Mouse (Mus musculus): ENCODE measurements at regions not wholly inside any gene's neighbourhood (a gene's known extent, or its start where the extent isn't known, plus 50 kb on each side); places are given as distances from the start of the nearest gene placed in this dataset.

DNA sequence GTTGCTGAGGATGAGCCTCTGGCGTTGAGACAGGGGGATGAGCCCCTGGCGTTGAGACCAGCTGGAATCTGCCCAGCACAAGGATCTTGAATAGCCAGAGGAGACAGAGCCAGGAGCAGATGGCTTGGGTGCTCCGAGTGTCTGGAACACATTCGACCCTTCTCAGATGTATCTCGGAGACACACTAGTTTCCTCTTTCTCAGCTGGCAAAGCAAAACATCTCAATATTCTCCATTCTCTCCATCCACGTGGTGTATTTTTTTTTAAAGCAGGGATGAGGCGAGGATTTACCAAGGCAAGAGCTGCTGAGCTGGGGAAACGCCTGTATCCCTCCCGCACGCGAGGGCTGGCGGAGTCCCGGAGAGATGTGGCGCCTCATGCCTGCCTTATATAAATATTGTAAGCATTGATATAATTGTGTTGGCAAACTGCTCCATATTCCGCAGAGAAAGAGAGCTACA is 109.7 kb upstream of the Ubl3 start:
- no peak for TF ChIP-seq GATA4 (IDR thresholded peaks at IDR 0.05; ENCODE audit: insufficient replicate concordance, low read length)

DNA sequence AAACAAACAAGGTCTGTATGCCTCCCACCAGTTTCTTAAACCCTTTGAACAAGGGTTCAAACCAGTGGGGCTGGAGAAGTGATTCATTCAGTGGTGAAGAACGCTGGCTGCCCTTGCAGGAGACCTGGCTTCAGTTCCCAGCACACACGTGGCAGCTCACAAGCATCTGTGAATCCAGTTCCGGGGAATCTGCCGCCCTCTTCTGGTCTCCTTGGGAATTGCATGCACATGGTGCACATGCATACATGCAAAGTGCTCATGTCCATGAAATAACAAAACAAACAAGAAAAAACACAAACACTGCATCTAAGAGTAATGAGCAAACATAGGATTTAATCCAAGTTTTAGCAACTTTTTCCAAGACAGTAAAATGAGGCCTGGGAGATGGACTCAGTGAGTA is 108.5 kb upstream of the Ubl3 start:
- no peak for TF ChIP-seq GATA4 (IDR thresholded peaks at IDR 0.05; ENCODE audit: insufficient replicate concordance, low read length)

DNA sequence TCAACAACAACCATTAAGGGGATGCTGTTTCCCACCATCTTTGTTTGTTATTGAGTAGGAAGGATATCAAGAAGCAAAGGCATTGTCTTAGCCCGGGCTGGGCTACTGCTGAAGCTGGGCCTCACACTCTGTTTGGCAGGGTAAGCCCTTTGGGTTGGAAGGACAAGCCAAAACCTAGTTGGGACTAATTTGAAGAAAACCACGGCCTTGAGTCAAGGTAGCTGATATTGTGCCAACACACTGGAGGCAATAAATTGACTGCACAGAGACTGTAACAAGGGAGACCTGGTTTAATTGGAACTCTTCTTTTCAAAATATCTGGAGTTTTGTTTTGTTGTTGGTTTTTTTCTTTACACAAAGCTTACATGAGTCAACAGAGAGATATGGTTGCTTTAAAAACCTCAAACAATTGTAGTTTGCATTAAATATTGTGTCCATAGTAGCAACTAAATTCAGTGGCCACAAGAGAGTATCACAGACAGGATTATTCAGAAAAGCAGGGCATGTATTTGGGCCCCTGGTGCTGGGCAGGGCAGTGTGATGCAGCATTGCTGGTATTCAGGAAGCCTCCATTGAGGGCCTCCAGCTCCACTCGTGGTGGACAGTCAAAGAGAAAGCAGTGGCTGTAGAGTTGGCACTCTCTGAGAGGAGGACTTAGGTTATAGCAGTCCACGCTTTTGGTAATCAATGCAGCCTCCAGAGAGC is 105.5 kb upstream of the Ubl3 start:
- TF ChIP-seq GATA4 (IDR thresholded peaks at IDR 0.05; ENCODE audit: insufficient replicate concordance, low read length): no peak

DNA sequence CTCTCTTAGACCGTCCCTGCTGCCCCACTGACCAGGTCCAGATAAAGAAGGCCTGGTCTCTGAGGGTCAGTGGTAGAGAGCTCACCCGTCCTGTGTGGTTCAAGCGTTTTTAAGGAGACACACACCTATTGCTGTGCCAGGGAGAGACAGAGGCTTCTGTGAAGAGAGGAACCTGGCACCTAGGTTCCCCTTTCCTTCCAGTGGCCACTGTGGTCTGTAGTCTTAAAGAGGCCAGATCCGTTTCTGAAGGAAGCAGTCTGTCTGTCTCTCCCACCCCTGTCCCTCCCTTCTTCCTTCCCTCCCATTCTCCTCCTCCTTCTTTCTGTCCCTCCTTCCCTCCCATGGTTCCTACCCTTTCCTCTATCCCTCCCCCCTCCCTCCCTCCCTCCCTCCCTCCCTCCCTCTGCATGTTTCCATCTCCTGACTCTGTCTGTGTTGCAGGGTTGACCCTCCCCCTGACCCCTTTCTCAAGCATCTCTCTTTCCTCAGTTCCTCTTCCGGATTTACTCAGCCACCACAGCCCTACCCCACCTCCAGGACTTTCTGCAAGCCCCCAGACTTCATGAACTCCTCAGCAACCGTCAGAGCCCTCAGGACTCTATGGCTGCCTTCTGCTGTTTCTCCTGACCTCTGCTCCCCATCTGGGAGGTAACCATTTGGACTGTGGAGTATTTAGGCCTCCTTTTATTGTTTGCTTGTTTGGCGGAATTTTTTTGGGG is 100.1 kb upstream of the Ubl3 start:
- no peak for TF ChIP-seq GATA4 (IDR thresholded peaks at IDR 0.05; ENCODE audit: insufficient replicate concordance, low read length)

DNA sequence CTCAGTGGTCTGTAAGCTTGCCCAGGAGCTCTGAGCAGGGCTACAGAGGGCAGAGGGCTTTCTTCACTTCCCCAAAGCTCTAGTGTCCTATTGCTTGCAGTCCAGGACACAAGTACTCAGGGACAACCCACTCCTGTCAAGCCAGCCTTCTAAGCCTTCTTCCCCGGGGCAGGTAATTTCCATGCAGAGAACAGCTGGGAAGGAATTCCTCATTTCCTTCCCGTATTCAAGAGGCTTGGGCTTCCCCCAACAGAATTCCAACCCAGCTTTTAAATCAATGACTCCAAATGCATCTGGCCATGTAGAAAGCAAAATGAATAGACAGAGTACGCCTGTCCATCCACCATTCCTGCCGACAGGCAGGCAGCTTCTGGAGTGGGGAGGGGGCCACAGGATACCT is 99.1 kb upstream of the Ubl3 start:
- TF ChIP-seq GATA4 (IDR thresholded peaks at IDR 0.05; ENCODE audit: insufficient replicate concordance, low read length): no peak

DNA sequence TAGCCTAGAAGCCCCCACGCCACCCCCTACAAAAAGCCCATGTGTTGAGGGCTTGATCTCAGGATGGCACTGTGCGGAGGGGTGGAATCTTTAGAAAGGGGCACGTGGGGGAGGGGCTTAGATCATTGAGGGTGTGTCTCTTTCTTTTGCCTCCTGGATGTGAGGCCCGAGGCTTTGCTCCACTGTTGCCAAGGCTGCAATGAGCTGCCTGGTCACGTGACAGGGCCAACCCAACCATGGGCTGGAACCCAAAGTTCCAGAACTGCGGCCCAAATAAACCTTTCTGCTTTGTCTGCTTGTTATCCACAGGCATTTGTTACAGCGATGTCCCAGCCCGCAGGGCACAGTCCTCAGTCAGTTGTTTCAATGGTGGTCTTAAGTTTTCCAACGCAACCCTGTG is 96.5 kb upstream of the Ubl3 start:
- TF ChIP-seq GATA4 (IDR thresholded peaks at IDR 0.05; ENCODE audit: insufficient replicate concordance, low read length): no peak

DNA sequence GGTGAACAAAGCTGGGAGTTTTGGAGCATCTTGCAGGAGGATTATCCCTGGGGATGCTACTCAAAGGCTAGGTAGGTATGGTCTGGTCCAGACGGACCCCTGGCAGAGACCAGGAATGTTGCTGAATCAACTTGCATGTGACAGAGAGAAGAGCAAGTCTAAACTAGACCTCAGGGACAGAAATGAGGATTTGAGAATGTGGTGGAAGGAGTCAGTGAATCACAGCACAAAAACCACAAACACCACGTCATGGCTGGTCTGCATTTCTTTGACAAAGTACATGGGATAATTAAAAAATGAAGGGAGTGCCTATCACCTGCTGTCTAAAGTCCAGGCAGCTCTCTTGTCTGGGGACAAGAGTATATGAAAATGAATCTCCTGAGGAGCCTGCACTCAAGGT is 95.1 kb upstream of the Ubl3 start:
- TF ChIP-seq GATA4 (IDR thresholded peaks at IDR 0.05; ENCODE audit: insufficient replicate concordance, low read length): no peak

DNA sequence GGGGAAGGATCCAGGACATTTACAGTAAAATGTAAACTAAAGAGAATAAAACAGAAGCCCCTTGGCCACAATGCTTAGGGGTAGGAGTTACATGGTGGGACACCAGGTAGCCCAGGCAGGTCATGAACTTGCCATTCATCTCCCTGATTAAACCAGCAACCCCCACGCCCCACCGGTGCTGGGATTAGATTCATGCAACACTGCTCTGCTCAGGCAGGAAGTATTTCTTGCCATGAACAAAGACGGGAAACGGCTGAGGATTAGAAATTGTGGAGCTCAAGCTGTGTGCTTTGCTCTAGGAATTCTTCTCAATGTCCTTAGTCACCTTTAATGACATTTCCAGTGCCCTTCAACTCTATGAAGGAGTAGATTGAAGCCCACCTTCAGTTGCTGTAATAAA is 93.2 kb upstream of the Ubl3 start:
- no peak for TF ChIP-seq GATA4 (IDR thresholded peaks at IDR 0.05; ENCODE audit: insufficient replicate concordance, low read length)

DNA sequence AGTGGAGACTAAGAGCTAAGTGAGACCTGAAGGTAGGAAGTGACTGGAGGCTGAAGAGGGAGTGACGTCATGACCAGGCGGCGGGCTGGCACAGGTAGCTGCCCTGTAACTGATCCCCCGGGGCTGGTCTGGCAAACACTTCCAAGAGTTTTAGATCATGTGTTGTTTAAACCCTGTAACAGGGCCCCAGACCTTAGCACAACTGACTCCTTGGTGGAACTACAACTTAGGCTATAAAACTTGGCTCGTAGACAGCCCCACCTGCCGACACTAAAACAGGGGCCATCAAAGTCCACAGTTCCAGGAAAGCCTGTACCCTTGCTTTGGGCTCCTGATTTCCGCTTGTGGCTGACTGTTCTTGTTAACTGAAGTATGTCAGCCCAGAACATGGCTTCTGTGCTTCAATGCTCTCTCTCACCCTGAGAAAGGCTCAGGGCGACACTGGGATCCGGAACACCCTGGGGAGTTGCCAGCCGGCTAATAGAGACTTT is 92.6 kb upstream of the Ubl3 start:
- no peak for TF ChIP-seq GATA4 (IDR thresholded peaks at IDR 0.05; ENCODE audit: insufficient replicate concordance, low read length)

DNA sequence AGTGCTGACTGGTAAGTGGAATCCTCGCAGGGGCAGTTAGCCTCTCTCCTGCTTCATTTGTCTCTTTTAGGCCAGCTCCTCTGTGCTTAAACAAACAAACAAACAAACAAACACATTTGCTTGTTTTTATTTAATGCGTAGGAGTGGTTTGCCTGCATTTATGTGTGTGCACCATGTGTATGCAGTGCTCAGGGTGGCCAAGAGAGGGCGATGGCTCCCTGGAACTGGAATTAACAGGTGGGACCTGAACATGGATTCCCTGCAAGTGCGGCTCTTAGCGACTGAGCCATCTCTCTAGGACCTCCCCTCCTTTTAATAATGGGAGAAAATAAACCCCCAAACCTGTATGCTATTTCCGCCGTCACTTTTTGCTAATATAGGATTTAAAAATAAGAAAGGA is 91.8 kb upstream of the Ubl3 start:
- no peak for TF ChIP-seq GATA4 (IDR thresholded peaks at IDR 0.05; ENCODE audit: insufficient replicate concordance, low read length)

DNA sequence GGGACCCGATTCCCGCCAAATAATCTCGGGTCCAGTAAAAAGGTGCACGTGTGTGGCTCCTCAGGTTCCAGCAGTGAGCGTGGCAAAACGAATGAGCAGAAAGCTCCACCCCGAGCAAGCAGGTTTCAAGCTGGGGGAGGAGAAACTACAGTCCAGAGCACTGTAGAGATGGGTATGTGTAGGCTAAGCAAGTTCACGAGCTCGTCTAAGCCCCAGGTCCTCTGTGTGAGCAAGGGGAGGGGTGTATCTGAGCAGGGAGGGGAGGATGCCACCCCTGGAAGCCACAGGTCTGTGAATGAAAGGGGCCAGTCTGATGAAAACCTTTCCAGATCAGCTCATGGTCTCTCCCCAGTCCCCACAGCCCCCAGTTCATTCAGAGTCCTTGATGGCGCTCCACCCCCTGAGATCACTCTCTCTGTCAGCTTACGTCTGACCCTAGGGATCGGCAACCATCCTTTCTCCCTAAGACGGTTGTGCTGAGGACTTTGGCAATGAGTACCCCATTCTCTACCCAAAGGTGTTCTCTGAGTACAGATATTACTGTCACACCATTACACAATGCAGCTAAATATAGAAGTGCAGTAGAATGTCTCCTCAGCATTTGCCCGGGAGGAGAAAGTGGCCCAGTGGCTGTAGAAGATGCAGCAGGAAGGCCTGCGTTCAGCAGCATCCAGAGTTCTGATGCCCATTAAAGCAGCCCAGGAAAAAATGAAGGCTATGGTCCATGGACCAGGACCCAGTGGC is 89.2 kb upstream of the Ubl3 start:
- no peak for TF ChIP-seq GATA4 (IDR thresholded peaks at IDR 0.05; ENCODE audit: insufficient replicate concordance, low read length)

DNA sequence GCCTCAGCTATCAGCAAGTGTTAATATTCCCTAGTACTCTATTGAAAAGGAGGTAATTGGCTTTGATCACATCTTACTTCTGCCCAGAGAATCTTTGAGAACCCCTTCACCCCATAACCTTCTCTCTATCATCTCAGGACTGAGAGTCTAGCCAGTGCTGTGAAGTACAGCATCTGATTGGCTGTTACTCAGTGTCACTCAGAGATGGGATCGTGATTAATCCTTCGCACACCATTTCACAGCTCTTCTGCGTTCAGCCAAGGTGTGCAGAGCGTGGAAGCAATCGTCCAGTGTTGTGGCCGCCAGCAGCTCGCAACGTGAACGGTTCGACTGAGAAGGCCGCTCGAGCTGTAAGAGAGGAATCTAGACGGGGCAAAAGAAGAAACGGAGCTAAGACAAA is 87.9 kb upstream of the Ubl3 start:
- no peak for TF ChIP-seq GATA4 (IDR thresholded peaks at IDR 0.05; ENCODE audit: insufficient replicate concordance, low read length)

DNA sequence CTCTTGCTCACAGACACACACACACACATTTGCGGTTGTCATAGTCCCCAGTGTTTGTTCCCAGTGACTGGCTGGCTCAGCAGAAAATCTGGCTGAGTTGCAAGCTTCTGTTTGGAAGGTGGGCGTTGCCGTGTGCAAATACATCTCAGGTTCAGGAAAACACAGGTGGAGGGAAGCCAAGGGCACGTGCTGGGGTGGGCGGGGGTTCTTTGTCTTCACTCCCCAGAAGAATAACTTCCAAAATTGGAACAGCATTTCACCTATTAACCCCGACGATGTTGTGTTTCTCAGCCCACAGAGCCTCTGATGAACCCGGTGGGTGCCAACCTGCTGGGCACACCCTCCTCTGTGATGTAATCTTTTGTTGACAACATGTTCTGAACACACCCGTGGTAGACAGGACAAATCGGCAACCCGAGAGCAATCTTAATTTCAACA is 82.3 kb upstream of the Ubl3 start:
- no peak for TF ChIP-seq GATA4 (IDR thresholded peaks at IDR 0.05; ENCODE audit: insufficient replicate concordance, low read length)

DNA sequence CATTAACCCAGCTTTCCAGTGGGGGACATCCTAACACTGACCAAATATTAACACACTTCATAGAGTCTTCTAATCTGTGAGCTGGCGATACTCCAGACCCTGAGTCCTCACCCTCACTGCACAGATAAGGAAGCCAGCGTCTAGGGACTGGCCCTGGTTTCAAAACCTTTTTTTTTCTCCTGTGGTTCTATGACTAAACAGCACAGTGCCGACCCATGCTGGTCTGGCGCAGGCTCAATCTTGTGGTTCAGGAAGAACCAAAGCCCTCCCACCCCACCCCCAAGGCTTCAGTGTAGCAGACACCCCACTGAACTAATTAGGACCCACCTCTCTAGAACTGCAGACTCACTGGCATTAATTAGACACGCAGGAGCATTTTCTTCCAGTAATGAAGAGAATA is 81.4 kb upstream of the Ubl3 start:
- TF ChIP-seq GATA4 (IDR thresholded peaks at IDR 0.05; ENCODE audit: insufficient replicate concordance, low read length): no peak

DNA sequence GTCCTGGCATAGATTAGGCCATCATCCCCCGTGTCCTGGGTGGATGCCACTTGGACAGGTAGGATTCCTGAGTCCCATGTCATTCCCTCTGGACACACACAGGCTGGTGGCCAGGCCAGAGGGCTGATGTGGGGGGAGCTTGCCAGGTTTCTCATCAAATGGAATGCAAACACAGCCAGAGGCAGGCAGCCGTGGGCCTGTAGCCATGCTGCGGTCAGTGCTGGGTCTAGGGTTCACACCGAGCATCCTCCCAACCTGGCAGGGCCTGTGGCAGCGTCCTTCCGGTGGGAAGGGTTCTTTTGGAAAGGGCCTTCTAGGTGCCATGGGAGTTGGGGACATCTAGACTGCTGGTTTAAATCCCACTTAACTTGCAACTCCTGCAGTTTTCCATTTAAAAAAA is 80.7 kb upstream of the Ubl3 start:
- TF ChIP-seq GATA4 (IDR thresholded peaks at IDR 0.05; ENCODE audit: insufficient replicate concordance, low read length): no peak
